Mouse (Mus musculus) forebrain, embryonic 14.5 days (tissue): ENCODE results near the gene Mcf2l. TPM values are rescaled to one million over a fixed set of nuclear protein-coding genes. Genes with fewer than 3 reads are reported as not detected.

Experiments
- ATAC-seq: fragments of 200-750 bp; cut with Nextera tagmentation; 2 replicates; pipeline ENCODE4 v1.8.0; 2017; ENCODE audit warnings: mild to moderate bottlenecking, moderate library complexity
- DNase-seq: peaks from one replicate; pipeline ENCODE4 v3.0.0-alpha.2; 2015; ENCODE audit warnings: low spot score
- H3K27ac ChIP-seq: fragments of 300-500 bp; sonication (generic); 2 replicates; pipeline ENCODE4 v1.5.1; 2014; ENCODE audit warnings: low read depth, mild to moderate bottlenecking, control low read depth, low read length, moderate library complexity
- H3K27me3 ChIP-seq: fragments of 300-500 bp; sonication (generic); replicated peaks from 2 replicates; pipeline ENCODE4 v1.6.1; 2014; ENCODE audit warnings: low read length, control low read depth, mixed read lengths; ENCODE audit not compliant: control insufficient read depth, insufficient read depth
- H3K36me3 ChIP-seq: fragments of 300-500 bp; sonication (generic); 2 replicates; pipeline ENCODE4 v1.6.1; 2014; ENCODE audit warnings: low read length, control low read depth; ENCODE audit not compliant: control insufficient read depth, insufficient read depth
- H3K4me1 ChIP-seq: fragments of 300-500 bp; sonication (generic); 2 replicates; pipeline ENCODE4 v1.6.1; 2014; ENCODE audit warnings: antibody characterized with exemption, low read length, control low read depth; ENCODE audit not compliant: control insufficient read depth, insufficient read depth
- H3K4me2 ChIP-seq: fragments of 300-500 bp; sonication (generic); 2 replicates; pipeline ENCODE4 v1.6.1; 2014; ENCODE audit warnings: mild to moderate bottlenecking, control low read depth, low read length
- H3K4me3 ChIP-seq: fragments of 300-500 bp; sonication (generic); 2 replicates; pipeline ENCODE4 v1.5.1; 2014; ENCODE audit warnings: low read depth, low read length, control low read depth
- H3K9ac ChIP-seq: fragments of 300-500 bp; sonication (generic); 2 replicates; pipeline ENCODE4 v1.6.1; 2014; ENCODE audit warnings: mild to moderate bottlenecking, low read length, control low read depth, moderate library complexity
- H3K9me3 ChIP-seq: fragments of 300-500 bp; sonication (generic); replicated peaks from 2 replicates; pipeline ENCODE4 v1.6.1; 2016; ENCODE audit warnings: low read length, control low read depth, mixed read lengths; ENCODE audit not compliant: control insufficient read depth
- WGBS: fragments of 180-500 bp; shearing (Covaris S2); extraction: QIAGEN DNeasy Blood & Tissue Kit; methylation state at CpG from one replicate; pipeline ENCODE4 v1.1.7; 2014; 5-methylcytosine and 5-hydroxymethylcytosine counted together
- polyA plus RNA-seq: library from polyadenylated mRNA; unstranded; fragments of >200 nt; fragmentation: Nextera tagmentation; extraction: Ambion mirVana; gene quantifications from 2 replicates; pipeline ENCODE4 v1.2.1, GENCODE M21; 2014

Gene Mcf2l
- polyA plus RNA-seq, result 85.2 and 130 TPM in 2 replicates

- Histone ChIP-seq H3K27me3 (no peaks in the 10 kb centered on the region), H3K27ac (peak within 1 kb of the TSS; percentile 86; the same call in 1 of the 2 replicates), H3K4me1 (peaks cover 37% of the 10 kb centered on the region), H3K4me3 (peak within 1 kb of the TSS; percentile 57), H3K4me2 (peak within 1 kb of the TSS; percentile 75), H3K36me3 (no peaks in the 10 kb centered on the region), H3K9ac (peak within 1 kb of the TSS; percentile 76), H3K9me3 (no peaks in the 10 kb centered on the region)
- WGBS, result under 1% methylated on average over 27 of the region's 30 CpGs
- ATAC-seq, result peak; percentile 82
- DNase-seq, result peak; percentile 92
Measured at GRCm38 (mm10) chr8:12873357-12874046, at the start of gene Mcf2l. Mcf2l (plus strand) TSS chr8:12873806.

- DNase-seq (no peak), ATAC-seq (no peak)
- no peak overlapping the region for H3K9ac ChIP-seq
- H3K27me3 ChIP-seq, result no peaks in the 10 kb centered on the region
- H3K4me3 ChIP-seq, result no peak overlapping the region
- no peak overlapping the region for H3K4me2 ChIP-seq
- WGBS, result 58% methylated on average over 10 of the region's 10 CpGs
- no peak overlapping the region for H3K27ac ChIP-seq
- no peaks in the 10 kb centered on the region for H3K4me1 ChIP-seq
- no peaks in the 10 kb centered on the region for H3K9me3 ChIP-seq
- H3K36me3 ChIP-seq, result peaks cover 78% of the 10 kb centered on the region
Measured at GRCm38 (mm10) chr8:12824562-12824961, 49.0 kb upstream of the Mcf2l start.

- no peak overlapping the region for H3K4me2 ChIP-seq
- DNase-seq (no peak), ATAC-seq (no peak)
- H3K9ac ChIP-seq, result no peak overlapping the region
- H3K4me3 ChIP-seq, result no peak overlapping the region
- no peaks in the 10 kb centered on the region for H3K4me1 ChIP-seq
- H3K27me3 ChIP-seq, result no peaks in the 10 kb centered on the region
- no peak overlapping the region for H3K27ac ChIP-seq
- WGBS, result 86% methylated on average over 6 of the region's 6 CpGs
- peaks cover 82% of the 10 kb centered on the region for H3K36me3 ChIP-seq
- no peaks in the 10 kb centered on the region for H3K9me3 ChIP-seq
Measured at GRCm38 (mm10) chr8:12825236-12825635, 48.4 kb upstream of the Mcf2l start.

- H3K4me1 ChIP-seq, result no peaks in the 10 kb centered on the region
- H3K9me3 ChIP-seq, result no peaks in the 10 kb centered on the region
- no peak overlapping the region for H3K9ac ChIP-seq
- no peak overlapping the region for H3K4me2 ChIP-seq
- no peak overlapping the region for H3K4me3 ChIP-seq
- no peak overlapping the region for H3K27ac ChIP-seq
- DNase-seq (no peak), ATAC-seq (no peak)
- H3K36me3 ChIP-seq, result peaks cover 81% of the 10 kb centered on the region
- WGBS, result 93% methylated on average over 8 of the region's 8 CpGs
- H3K27me3 ChIP-seq, result no peaks in the 10 kb centered on the region
Measured at GRCm38 (mm10) chr8:12825686-12826237, 47.8 kb upstream of the Mcf2l start.

GRCm38 (mm10) chr8:12827124-12827523 lies 46.5 kb upstream of the Mcf2l start:
- peaks cover 5% of the 10 kb centered on the region; the same call in 1 of the 2 replicates for H3K4me1 ChIP-seq
- no peak overlapping the region for H3K4me2 ChIP-seq
- DNase-seq (no peak), ATAC-seq (no peak)
- H3K9ac ChIP-seq, result no peak overlapping the region
- WGBS, result 89% methylated on average over 9 of the region's 9 CpGs
- peaks cover 87% of the 10 kb centered on the region for H3K36me3 ChIP-seq
- H3K4me3 ChIP-seq, result no peak overlapping the region
- H3K27me3 ChIP-seq, result no peaks in the 10 kb centered on the region
- no peaks in the 10 kb centered on the region for H3K9me3 ChIP-seq
- H3K27ac ChIP-seq, result no peak overlapping the region

GRCm38 (mm10) chr8:12828298-12828697 lies 45.3 kb upstream of the Mcf2l start:
- Histone ChIP-seq H3K9ac (no peak overlapping the region), H3K4me3 (no peak overlapping the region), H3K27ac (no peak overlapping the region), H3K9me3 (no peaks in the 10 kb centered on the region), H3K27me3 (no peaks in the 10 kb centered on the region), H3K36me3 (peaks cover 86% of the 10 kb centered on the region), H3K4me1 (peaks cover 8% of the 10 kb centered on the region; the same call in 1 of the 2 replicates), H3K4me2 (no peak overlapping the region)
- no peak for DNase-seq
- 96% methylated on average over 6 of the region's 6 CpGs for WGBS
- ATAC-seq, result no peak

- DNase-seq (no peak), ATAC-seq (no peak)
- Histone ChIP-seq H3K9ac (no peak overlapping the region), H3K36me3 (peaks cover 83% of the 10 kb centered on the region), H3K9me3 (no peaks in the 10 kb centered on the region), H3K27me3 (no peaks in the 10 kb centered on the region), H3K27ac (no peak overlapping the region), H3K4me1 (peaks cover 8% of the 10 kb centered on the region; the same call in 1 of the 2 replicates), H3K4me2 (no peak overlapping the region), H3K4me3 (no peak overlapping the region)
- WGBS, result 81% methylated on average over 1 of the region's 1 CpGs
Measured at GRCm38 (mm10) chr8:12829381-12829780, 44.2 kb upstream of the Mcf2l start.

- peak overlapping the region; percentile 48; the same call in 1 of the 2 replicates for H3K27ac ChIP-seq
- H3K4me3 ChIP-seq, result no peak overlapping the region
- WGBS, result 60% methylated on average over 7 of the region's 7 CpGs
- H3K9me3 ChIP-seq, result no peaks in the 10 kb centered on the region
- peak; percentile 72 for DNase-seq
- no peak overlapping the region for H3K4me2 ChIP-seq
- ATAC-seq, result peak; percentile 50; the same call in 1 of the 2 replicates
- peaks cover 83% of the 10 kb centered on the region for H3K36me3 ChIP-seq
- no peaks in the 10 kb centered on the region for H3K27me3 ChIP-seq
- peak overlapping the region; percentile 5; the same call in 1 of the 2 replicates for H3K9ac ChIP-seq
- peaks cover 8% of the 10 kb centered on the region; the same call in 1 of the 2 replicates for H3K4me1 ChIP-seq
Measured at GRCm38 (mm10) chr8:12831659-12832589, 41.7 kb upstream of the Mcf2l start.
